Mouse (Mus musculus): ENCODE results near the gene Lrp6. TPM values are rescaled to one million over a fixed set of nuclear protein-coding genes. Genes with fewer than 3 reads are reported as not detected.

Gene Lrp6
- polyA plus RNA-seq, 1 experiment from 2014 or later: 33.3 TPM

DNA sequence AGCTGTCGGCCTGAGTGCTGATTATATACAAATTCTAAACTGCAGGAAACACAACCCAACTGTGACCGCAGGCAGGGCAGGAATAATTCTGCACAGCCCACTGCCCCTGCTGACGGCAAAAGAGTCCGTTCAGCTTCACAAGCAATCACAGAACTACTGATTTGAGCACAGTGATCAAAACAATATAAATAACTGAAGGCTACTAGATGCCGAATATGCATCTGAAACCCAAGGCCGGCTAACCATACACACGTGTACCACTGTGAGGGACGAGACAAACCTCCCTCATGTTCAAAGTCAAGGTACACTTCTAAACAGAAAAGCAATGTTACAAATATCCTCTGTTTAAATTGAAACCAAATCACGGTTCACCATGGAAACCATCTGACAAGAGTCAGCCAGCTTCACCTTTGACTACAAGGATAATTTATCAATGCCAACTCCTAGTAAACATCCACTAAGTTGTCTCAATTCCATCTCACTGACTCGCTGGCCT, 57.0 kb downstream of the Lrp6 start:
- H3K9ac ChIP-seq: no peak overlapping the region
- no peak overlapping the region for H3K4me3 ChIP-seq (replicated peaks)
- H3K36me3 ChIP-seq (replicated peaks): peaks cover 32% of the 10 kb centered on the region
- no peak overlapping the region for H3K4me2 ChIP-seq
- H3K27ac ChIP-seq: no peak overlapping the region
- H3K4me1 ChIP-seq: no peaks in the 10 kb centered on the region; the same call in 1 of the 2 replicates
- no peaks in the 10 kb centered on the region for H3K27me3 ChIP-seq
- no peaks in the 10 kb centered on the region for H3K9me3 ChIP-seq
- no peak for ATAC-seq (ENCODE audit: low FRiP score)
- 80% methylated on average over 10 of the region's 10 CpGs for WGBS

DNA sequence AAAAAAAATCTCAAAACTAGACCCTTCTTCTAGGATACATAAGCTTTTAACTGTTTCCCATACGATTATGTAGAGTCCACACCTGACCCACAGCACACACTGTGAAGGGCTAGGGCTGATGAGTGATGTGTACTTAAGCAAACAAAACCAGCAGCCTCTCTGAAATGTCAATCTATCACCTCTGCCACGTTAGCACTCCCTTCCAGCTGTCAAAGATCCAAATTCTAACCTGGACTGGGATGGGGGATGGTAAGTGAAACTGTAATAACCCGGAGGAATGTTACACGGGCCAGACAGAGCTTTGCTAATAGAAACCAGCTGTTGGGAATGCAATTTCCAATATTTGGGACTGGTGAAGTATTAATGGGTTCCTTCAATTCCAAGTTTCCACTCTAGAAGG, 61.9 kb downstream of the Lrp6 start:
- no peak overlapping the region for H3K9ac ChIP-seq
- no peaks in the 10 kb centered on the region for H3K27me3 ChIP-seq
- no peak overlapping the region for H3K27ac ChIP-seq
- no peak overlapping the region for H3K4me3 ChIP-seq (replicated peaks)
- ATAC-seq (ENCODE audit: low FRiP score): no peak
- H3K4me1 ChIP-seq: peaks cover 10% of the 10 kb centered on the region; the same call in 1 of the 2 replicates
- no peaks in the 10 kb centered on the region for H3K9me3 ChIP-seq
- 63% methylated on average over 4 of the region's 4 CpGs for whole genome bisulfite sequencing
- H3K36me3 ChIP-seq (replicated peaks): peaks cover 31% of the 10 kb centered on the region
- H3K4me2 ChIP-seq: no peak overlapping the region

DNA sequence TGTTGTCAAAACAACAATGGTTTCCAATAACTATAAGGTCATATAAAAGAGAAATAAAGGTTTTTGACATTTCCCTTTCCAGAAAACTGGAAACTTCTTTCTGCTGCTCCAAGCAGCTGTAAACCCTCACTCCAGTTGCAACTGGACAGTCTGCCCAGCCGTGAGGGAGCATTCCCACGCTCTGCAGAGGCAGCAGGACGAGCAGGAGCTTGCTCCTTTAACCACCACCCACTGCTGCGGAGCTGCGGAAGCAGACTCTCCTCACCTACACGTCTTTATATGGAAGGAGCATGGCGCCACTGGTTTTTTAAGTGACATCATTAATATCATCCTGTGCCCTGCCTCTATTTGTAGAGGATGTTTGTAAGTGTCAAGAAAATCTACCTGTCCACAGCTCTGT, 64.4 kb downstream of the Lrp6 start:
- Histone ChIP-seq H3K36me3 (replicated peaks) (peaks cover 38% of the 10 kb centered on the region), H3K27ac (no peak overlapping the region), H3K4me1 (peaks cover 10% of the 10 kb centered on the region; the same call in 1 of the 2 replicates), H3K9me3 (no peaks in the 10 kb centered on the region), H3K4me3 (replicated peaks) (no peak overlapping the region), H3K9ac (no peak overlapping the region), H3K4me2 (no peak overlapping the region), H3K27me3 (no peaks in the 10 kb centered on the region)
- no peak for ATAC-seq (ENCODE audit: low FRiP score)
- 79% methylated on average over 7 of the region's 7 CpGs for WGBS

DNA sequence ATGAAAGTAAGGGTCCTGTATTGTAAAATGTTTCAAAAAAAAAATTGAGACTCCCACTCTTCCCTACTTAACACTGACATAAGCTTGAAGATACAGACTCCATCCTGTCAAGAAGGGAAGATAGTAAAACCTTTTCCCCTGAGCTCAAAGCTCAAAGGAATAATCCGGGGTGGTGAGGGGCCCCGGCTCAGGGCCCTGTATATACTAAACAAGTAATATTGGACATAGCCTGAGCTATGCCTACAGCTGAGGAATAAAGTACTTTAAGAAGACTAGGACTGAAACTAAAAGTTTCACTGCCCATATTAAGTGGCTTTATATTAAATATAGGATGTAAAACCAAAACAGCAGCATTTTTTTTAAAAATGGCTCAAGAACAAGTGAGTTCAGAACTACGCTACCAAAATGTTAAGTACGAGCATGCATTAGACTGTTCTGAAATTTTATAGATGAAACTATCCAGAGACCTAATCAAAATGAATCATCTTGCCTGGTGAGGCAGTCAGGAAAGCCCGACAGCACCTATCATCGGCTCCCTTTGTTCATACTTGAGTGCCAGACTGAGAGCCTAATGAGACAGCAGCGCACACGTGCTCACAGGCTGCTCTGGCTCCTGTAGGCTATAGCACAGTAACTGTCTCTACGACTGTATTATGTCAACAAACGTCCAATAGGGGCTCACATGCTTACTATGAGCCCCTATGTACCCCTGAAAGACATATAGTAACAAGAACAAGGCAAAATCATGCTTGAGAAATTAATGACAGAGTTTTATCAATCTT, 66.2 kb downstream of the Lrp6 start:
- Histone ChIP-seq H3K9ac (no peak overlapping the region), H3K4me2 (no peak overlapping the region), H3K9me3 (no peaks in the 10 kb centered on the region), H3K4me1 (peaks cover 10% of the 10 kb centered on the region; the same call in 1 of the 2 replicates), H3K27me3 (no peaks in the 10 kb centered on the region), H3K36me3 (replicated peaks) (peaks cover 21% of the 10 kb centered on the region), H3K4me3 (replicated peaks) (no peak overlapping the region), H3K27ac (no peak overlapping the region; the same call in 1 of the 2 replicates)
- WGBS: 61% methylated on average over 10 of the region's 10 CpGs
- ATAC-seq (ENCODE audit: low FRiP score): peak; percentile 89

DNA sequence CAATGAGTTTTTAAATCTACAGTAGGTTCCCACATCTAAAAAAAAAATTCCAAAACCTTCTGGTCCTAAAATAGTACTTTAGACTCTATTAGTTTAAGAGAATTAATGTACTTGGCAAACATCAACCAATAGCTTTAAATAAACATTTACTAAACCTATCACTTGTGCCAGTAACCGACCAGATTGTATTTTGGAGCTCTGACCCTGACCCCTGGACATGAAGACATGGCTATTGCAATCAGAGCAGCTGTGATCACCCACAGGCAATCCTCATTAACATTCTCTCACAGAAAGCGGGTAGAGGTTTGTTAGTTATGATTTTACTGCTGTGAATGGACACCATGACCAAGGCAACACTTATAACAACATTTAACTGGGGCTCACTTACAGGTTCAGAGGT, 67.7 kb downstream of the Lrp6 start:
- peaks cover 14% of the 10 kb centered on the region; the same call in 1 of the 2 replicates for H3K4me1 ChIP-seq
- no peak overlapping the region for H3K9ac ChIP-seq
- H3K4me2 ChIP-seq: no peak overlapping the region
- no peak overlapping the region for H3K27ac ChIP-seq
- ATAC-seq (ENCODE audit: low FRiP score): no peak
- WGBS: 87% methylated on average over 2 of the region's 2 CpGs
- H3K27me3 ChIP-seq: no peaks in the 10 kb centered on the region
- no peak overlapping the region for H3K4me3 ChIP-seq (replicated peaks)
- peaks cover 15% of the 10 kb centered on the region; the same call in 1 of the 2 replicates for H3K36me3 ChIP-seq (replicated peaks)
- H3K9me3 ChIP-seq: no peaks in the 10 kb centered on the region

DNA sequence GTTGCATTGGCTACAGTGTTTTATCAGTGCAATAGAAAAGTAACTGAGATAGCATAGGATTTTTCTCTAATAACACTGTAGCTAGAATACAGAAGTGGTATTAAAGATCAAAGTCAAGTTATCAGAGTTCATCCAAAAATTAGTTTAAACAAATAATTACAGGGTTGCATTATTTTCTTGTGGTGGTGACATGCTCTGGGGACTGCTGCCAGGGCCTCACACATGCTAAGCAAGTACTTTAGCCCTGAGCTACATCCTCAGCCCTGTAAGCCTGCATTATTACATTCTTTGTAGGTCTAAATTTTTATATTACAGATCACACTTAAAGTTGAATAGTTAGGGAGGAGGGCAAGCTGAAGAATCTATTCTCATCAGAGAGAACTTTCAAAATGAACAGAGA, 68.2 kb downstream of the Lrp6 start:
- Histone ChIP-seq H3K36me3 (replicated peaks) (peaks cover 12% of the 10 kb centered on the region; the same call in 1 of the 2 replicates), H3K4me2 (no peak overlapping the region), H3K9ac (no peak overlapping the region), H3K4me3 (replicated peaks) (no peak overlapping the region), H3K27ac (no peak overlapping the region), H3K27me3 (no peaks in the 10 kb centered on the region), H3K4me1 (peaks cover 18% of the 10 kb centered on the region; the same call in 1 of the 2 replicates), H3K9me3 (no peaks in the 10 kb centered on the region)
- ATAC-seq (ENCODE audit: low FRiP score): no peak

DNA sequence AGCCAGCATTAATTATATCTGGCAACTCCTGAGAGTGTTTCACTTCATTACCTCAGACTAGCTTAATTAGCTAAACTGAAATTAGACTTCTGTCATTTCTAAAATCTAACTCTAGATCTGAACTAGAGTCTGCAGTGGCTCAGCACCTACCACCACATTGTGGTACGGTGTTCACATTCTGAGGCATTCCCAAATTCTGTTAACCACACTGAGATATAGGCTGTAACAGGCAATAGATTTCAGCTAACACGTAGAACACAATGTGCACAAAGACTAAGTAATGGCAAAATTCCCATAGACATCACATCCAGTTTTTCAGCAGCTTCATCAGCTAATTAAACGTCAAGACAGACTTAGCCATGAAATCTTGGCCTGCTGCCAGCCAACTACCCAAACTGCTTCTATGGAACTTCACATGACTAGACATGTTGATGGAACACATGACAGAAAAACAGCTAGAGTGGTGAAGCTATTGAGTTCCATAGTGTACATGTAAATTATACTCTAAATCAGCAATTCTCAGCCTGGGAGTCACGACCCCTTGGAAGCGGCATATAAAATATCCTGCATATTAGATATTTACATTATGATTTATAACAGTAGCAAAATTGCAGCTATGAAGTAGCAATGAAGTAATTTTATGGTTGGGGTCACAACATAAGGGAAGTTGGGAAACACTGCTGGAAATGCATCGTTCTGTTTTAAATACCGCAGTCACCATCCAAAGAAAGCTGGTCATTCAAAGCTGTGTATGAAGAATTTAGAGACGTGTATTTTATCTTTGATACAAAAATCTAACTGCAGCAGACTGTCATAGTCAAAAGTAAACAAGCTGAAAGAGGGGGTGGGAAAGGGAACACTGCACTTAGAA, 71.7 kb downstream of the Lrp6 start:
- no peak overlapping the region for H3K4me2 ChIP-seq
- H3K4me3 ChIP-seq (replicated peaks): no peak overlapping the region
- H3K27ac ChIP-seq: peak overlapping the region; percentile 67; the same call in 1 of the 2 replicates
- H3K4me1 ChIP-seq: peaks cover 8% of the 10 kb centered on the region; the same call in 1 of the 2 replicates
- H3K9me3 ChIP-seq: no peaks in the 10 kb centered on the region
- peaks cover 12% of the 10 kb centered on the region; the same call in 1 of the 2 replicates for H3K36me3 ChIP-seq (replicated peaks)
- ATAC-seq (ENCODE audit: low FRiP score): peak; percentile 57; the same call in 1 of the 2 replicates
- no peaks in the 10 kb centered on the region for H3K27me3 ChIP-seq
- no peak overlapping the region for H3K9ac ChIP-seq
- WGBS: 73% methylated on average over 8 of the region's 8 CpGs

DNA sequence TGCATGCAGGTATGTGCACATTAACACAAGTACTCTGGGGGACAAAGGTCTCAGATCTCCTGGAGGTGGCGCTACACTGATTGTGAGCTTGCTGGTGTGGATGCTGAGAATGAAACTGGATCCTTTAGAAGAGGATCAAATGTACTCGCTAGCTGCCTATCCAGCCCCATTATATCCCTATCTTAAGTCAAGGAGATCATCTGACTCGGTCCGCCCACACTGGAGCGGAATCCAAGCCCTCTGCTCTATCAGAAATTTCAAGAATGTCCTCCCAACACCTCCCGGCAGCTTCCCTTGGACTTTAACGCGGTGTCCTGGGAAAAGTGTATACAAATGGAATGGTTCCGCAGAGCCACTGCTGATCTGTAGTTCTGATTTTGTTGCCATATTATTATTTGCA, 77.1 kb downstream of the Lrp6 start:
- Histone ChIP-seq H3K4me3 (replicated peaks) (no peak overlapping the region), H3K27me3 (no peaks in the 10 kb centered on the region), H3K4me1 (peaks cover 8% of the 10 kb centered on the region; the same call in 1 of the 2 replicates), H3K9me3 (no peaks in the 10 kb centered on the region), H3K36me3 (replicated peaks) (peaks cover 21% of the 10 kb centered on the region), H3K9ac (no peak overlapping the region), H3K27ac (no peak overlapping the region), H3K4me2 (no peak overlapping the region)
- no peak for ATAC-seq (ENCODE audit: low FRiP score)
- WGBS: 92% methylated on average over 9 of the region's 9 CpGs

DNA sequence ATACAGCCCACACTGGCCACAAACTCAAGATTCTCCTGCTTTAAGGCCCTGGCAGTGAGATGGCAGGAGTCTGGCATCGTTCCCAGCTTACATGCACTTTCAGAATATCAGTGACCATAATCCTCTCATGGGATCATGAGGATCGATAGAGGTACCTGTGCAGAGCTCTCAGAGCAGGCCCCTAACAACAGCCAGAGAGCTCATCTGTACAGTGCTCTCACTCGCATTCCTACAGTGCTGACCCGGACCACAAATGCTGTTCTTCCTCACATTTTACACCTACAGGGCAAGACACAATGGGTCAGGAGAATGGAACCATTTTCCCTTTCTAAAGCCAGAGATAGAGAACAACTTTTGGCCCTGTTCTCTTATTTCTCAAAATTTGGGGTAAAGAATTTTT, 77.6 kb downstream of the Lrp6 start:
- Histone ChIP-seq H3K27ac (no peak overlapping the region), H3K9me3 (no peaks in the 10 kb centered on the region), H3K4me2 (no peak overlapping the region), H3K36me3 (replicated peaks) (peaks cover 24% of the 10 kb centered on the region), H3K4me3 (replicated peaks) (no peak overlapping the region), H3K9ac (no peak overlapping the region), H3K4me1 (peaks cover 4% of the 10 kb centered on the region; the same call in 1 of the 2 replicates), H3K27me3 (no peaks in the 10 kb centered on the region)
- ATAC-seq (ENCODE audit: low FRiP score): no peak
- 91% methylated on average over 4 of the region's 4 CpGs for WGBS

DNA sequence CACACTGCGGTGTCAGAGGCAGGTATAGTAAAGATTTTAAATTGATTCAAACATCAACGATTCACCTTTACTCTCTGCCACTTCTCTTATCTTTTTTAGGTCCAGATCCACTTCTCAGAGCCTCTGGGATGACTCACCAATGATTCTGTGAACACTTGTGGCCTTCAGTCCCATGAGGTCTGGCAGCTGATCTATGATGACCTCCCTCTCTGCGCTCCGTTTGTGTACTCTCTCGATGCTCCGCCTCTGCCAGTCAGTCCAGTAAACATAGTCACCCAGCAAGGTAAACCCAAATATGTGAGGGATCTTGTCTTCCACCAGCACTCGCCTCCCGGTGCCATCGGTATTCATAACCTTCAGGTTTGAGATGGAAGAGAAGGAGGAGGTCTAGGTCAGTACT, 80.4 kb downstream of the Lrp6 start:
- no peak for ATAC-seq (ENCODE audit: low FRiP score)
- WGBS: 94% methylated on average over 9 of the region's 9 CpGs

DNA sequence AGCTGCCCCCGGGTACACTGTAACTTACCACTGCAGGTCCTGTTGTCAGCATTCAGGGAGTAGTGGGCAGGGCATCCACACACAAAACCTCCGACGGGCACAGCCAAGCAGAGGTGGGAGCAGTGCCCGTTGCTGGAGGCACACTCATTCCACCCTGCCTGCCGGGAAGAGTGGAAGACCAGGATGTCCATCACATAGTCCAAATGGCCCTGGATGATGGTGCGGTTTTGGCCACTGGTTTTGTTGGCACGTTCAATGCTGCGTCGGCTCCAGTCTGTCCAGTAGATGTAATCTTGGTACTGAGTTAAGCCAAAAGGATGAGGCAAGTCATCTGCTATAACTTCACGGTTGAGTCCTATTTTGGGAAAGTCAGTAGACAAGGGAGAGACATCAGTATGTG, 87.3 kb downstream of the Lrp6 start:
- Histone ChIP-seq H3K4me1 (no peaks in the 10 kb centered on the region), H3K9ac (no peak overlapping the region), H3K4me2 (no peak overlapping the region), H3K36me3 (replicated peaks) (peaks cover 39% of the 10 kb centered on the region), H3K27ac (no peak overlapping the region), H3K27me3 (no peaks in the 10 kb centered on the region), H3K4me3 (replicated peaks) (no peak overlapping the region), H3K9me3 (no peaks in the 10 kb centered on the region)
- no peak for ATAC-seq (ENCODE audit: low FRiP score)
- WGBS: 95% methylated on average over 10 of the region's 10 CpGs

More for the DNA sequence above, 80.4 kb downstream of the Lrp6 start:
- no peaks in the 10 kb centered on the region for H3K9me3 ChIP-seq
- H3K4me1 ChIP-seq: no peaks in the 10 kb centered on the region
- H3K4me3 ChIP-seq (replicated peaks): no peak overlapping the region
- no peak overlapping the region for H3K9ac ChIP-seq
- H3K4me2 ChIP-seq: no peak overlapping the region
- H3K36me3 ChIP-seq (replicated peaks): peaks cover 34% of the 10 kb centered on the region
- no peak overlapping the region for H3K27ac ChIP-seq
- H3K27me3 ChIP-seq: no peaks in the 10 kb centered on the region

DNA sequence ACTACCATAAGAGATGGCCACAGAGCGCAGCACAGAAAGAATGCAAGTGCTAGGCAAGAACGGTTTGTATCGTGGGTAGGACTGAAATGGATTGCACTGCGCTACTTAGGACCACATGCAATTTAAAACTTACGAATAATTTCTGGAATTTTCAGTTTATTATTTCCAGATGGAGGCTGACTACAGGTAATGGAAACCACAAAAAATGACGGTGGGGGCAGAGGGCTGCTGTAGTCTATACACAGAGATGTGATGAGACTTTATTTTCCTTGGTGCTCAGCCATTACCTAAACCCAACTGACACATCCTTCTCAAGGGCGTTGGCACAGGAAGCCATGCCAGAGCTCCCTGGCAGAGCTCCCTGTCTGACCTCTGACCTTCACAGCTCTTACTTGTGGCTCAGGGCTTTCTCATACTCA, 93.6 kb downstream of the Lrp6 start:
- no peaks in the 10 kb centered on the region for H3K9me3 ChIP-seq
- no peak overlapping the region for H3K9ac ChIP-seq
- WGBS: 82% methylated on average over 7 of the region's 7 CpGs
- no peaks in the 10 kb centered on the region for H3K27me3 ChIP-seq
- ATAC-seq (ENCODE audit: low FRiP score): no peak
- no peak overlapping the region for H3K4me2 ChIP-seq
- H3K4me1 ChIP-seq: no peaks in the 10 kb centered on the region
- no peak overlapping the region for H3K27ac ChIP-seq
- peaks cover 41% of the 10 kb centered on the region for H3K36me3 ChIP-seq (replicated peaks)
- no peak overlapping the region for H3K4me3 ChIP-seq (replicated peaks)

Measured in forebrain, embryonic 12.5 days (tissue).